Mouse (Mus musculus) limb, embryonic 11.5 days (tissue): ENCODE measurements at regions not wholly inside any gene's neighbourhood (a gene's known extent, or its start where the extent isn't known, plus 50 kb on each side); places are given as distances from the start of the nearest gene placed in this dataset.

ENCODE experiments used
- ATAC-seq: fragments of 200-750 bp; cut with Nextera tagmentation; 2 replicates; pipeline ENCODE4 v1.8.0; 2017; ENCODE audit warnings: low read depth; ENCODE audit not compliant: insufficient number of reproducible peaks, low FRiP score, low TSS enrichment
- DNase-seq: peaks from one replicate; pipeline ENCODE4 v3.0.0-alpha.2; 2015; ENCODE audit warnings: low spot score
- H3K27ac ChIP-seq: fragments of 300-500 bp; sonication (generic); replicated peaks from 2 replicates; pipeline ENCODE4 v1.5.1; 2014; ENCODE audit warnings: low read depth, mild to moderate bottlenecking, low read length
- H3K27me3 ChIP-seq: fragments of 300-500 bp; sonication (generic); 2 replicates; pipeline ENCODE4 v1.6.1; 2014; ENCODE audit warnings: mild to moderate bottlenecking, low read length, mixed read lengths; ENCODE audit not compliant: control insufficient read depth, insufficient read depth
- H3K36me3 ChIP-seq: fragments of 300-500 bp; sonication (generic); 2 replicates; pipeline ENCODE4 v1.6.1; 2014; ENCODE audit warnings: mild to moderate bottlenecking, low read length, moderate library complexity, mixed read lengths; ENCODE audit not compliant: control insufficient read depth, insufficient read depth
- H3K4me1 ChIP-seq: fragments of 300-500 bp; sonication (generic); 2 replicates; pipeline ENCODE4 v1.6.1; 2014; ENCODE audit warnings: low read length, mixed read lengths; ENCODE audit not compliant: control insufficient read depth, insufficient read depth
- H3K4me2 ChIP-seq: fragments of 300-500 bp; sonication (generic); 2 replicates; pipeline ENCODE4 v1.6.1; 2014; ENCODE audit warnings: low read depth, mild to moderate bottlenecking, moderate library complexity; ENCODE audit not compliant: severe bottlenecking
- H3K4me3 ChIP-seq: fragments of 300-500 bp; sonication (generic); 2 replicates; pipeline ENCODE4 v1.5.1; 2014; ENCODE audit warnings: low read depth, low read length
- H3K9ac ChIP-seq: fragments of 300-500 bp; sonication (generic); 2 replicates; pipeline ENCODE4 v1.6.1; 2014; ENCODE audit warnings: mild to moderate bottlenecking, low read length
- H3K9me3 ChIP-seq: fragments of 300-500 bp; sonication (generic); 2 replicates; pipeline ENCODE4 v1.6.1; 2016; ENCODE audit warnings: low read length; ENCODE audit not compliant: control insufficient read depth
- whole genome bisulfite sequencing: fragments of 180-500 bp; shearing (Covaris S2); extraction: QIAGEN DNeasy Blood & Tissue Kit; methylation state at CpG from one replicate; pipeline ENCODE4 v1.1.7; 2014; 5-methylcytosine and 5-hydroxymethylcytosine counted together

- Histone ChIP-seq H3K27me3 (no peaks in the 10 kb centered on the region), H3K4me1 (no peaks in the 10 kb centered on the region), H3K4me3 (no peak overlapping the region), H3K4me2 (no peak overlapping the region), H3K9me3 (no peaks in the 10 kb centered on the region), H3K27ac (no peak overlapping the region), H3K36me3 (no peaks in the 10 kb centered on the region), H3K9ac (no peak overlapping the region)
- ATAC-seq (no peak), DNase-seq (no peak)
- 93% methylated on average over 4 of the region's 4 CpGs for WGBS
These were observed 104.7 kb downstream of the Zfp330 start for GRCm38 (mm10) chr8:82669241-82669640.

GRCm38 (mm10) chr8:82665131-82665530, 108.8 kb downstream of the Zfp330 start:
- 89% methylated on average over 4 of the region's 4 CpGs for WGBS

GRCm38 (mm10) chr8:82640502-82640901, 133.5 kb downstream of the Zfp330 start:
- Histone ChIP-seq H3K27ac (no peak overlapping the region), H3K27me3 (no peaks in the 10 kb centered on the region), H3K4me2 (no peak overlapping the region), H3K4me3 (no peak overlapping the region), H3K4me1 (no peaks in the 10 kb centered on the region), H3K9me3 (no peaks in the 10 kb centered on the region), H3K36me3 (no peaks in the 10 kb centered on the region), H3K9ac (no peak overlapping the region)
- ATAC-seq (no peak), DNase-seq (no peak)
- WGBS, result 89% methylated on average over 1 of the region's 1 CpGs

More at GRCm38 (mm10) chr8:82665131-82665530, 108.8 kb downstream of the Zfp330 start:
- Histone ChIP-seq H3K4me2 (no peak overlapping the region), H3K4me3 (no peak overlapping the region), H3K27ac (no peak overlapping the region), H3K4me1 (no peaks in the 10 kb centered on the region), H3K9me3 (no peaks in the 10 kb centered on the region), H3K36me3 (no peaks in the 10 kb centered on the region), H3K9ac (no peak overlapping the region), H3K27me3 (no peaks in the 10 kb centered on the region)
- ATAC-seq (no peak), DNase-seq (no peak)

- H3K4me3 ChIP-seq, result no peak overlapping the region
- DNase-seq (no peak), ATAC-seq (no peak)
- H3K36me3 ChIP-seq, result no peaks in the 10 kb centered on the region
- no peaks in the 10 kb centered on the region for H3K4me1 ChIP-seq
- H3K9ac ChIP-seq, result no peak overlapping the region
- no peaks in the 10 kb centered on the region for H3K9me3 ChIP-seq
- no peaks in the 10 kb centered on the region for H3K27me3 ChIP-seq
- WGBS, result 78% methylated on average over 2 of the region's 2 CpGs
- H3K27ac ChIP-seq, result no peak overlapping the region
- no peak overlapping the region for H3K4me2 ChIP-seq
These were observed 143.5 kb downstream of the Zfp330 start for GRCm38 (mm10) chr8:82630486-82630885.

GRCm38 (mm10) chr8:82623791-82624431, 150.0 kb downstream of the Zfp330 start:
- no peaks in the 10 kb centered on the region for H3K4me1 ChIP-seq
- no peak overlapping the region for H3K4me2 ChIP-seq
- H3K27me3 ChIP-seq, result no peaks in the 10 kb centered on the region
- DNase-seq (no peak), ATAC-seq (no peak)
- 89% methylated on average over 6 of the region's 6 CpGs for WGBS
- no peak overlapping the region for H3K4me3 ChIP-seq
- no peak overlapping the region for H3K9ac ChIP-seq
- H3K9me3 ChIP-seq, result no peaks in the 10 kb centered on the region
- no peak overlapping the region for H3K27ac ChIP-seq
- no peaks in the 10 kb centered on the region for H3K36me3 ChIP-seq

- no peaks in the 10 kb centered on the region for H3K36me3 ChIP-seq
- ATAC-seq (no peak), DNase-seq (no peak)
- no peaks in the 10 kb centered on the region for H3K4me1 ChIP-seq
- no peak overlapping the region for H3K4me3 ChIP-seq
- H3K27me3 ChIP-seq, result no peaks in the 10 kb centered on the region
- H3K27ac ChIP-seq, result no peak overlapping the region
- no peak overlapping the region for H3K9ac ChIP-seq
- WGBS, result 49% methylated on average over 1 of the region's 1 CpGs
- no peak overlapping the region for H3K4me2 ChIP-seq
- no peaks in the 10 kb centered on the region for H3K9me3 ChIP-seq
These were observed 155.3 kb downstream of the Zfp330 start for GRCm38 (mm10) chr8:82618668-82619067.

- DNase-seq (no peak), ATAC-seq (no peak)
- WGBS, result 64% methylated on average over 3 of the region's 3 CpGs
These were observed 172.4 kb downstream of the Zfp330 start for GRCm38 (mm10) chr8:82601556-82601955.

GRCm38 (mm10) chr8:82573434-82573833, 170.4 kb upstream of the Il15 start:
- H3K4me2 ChIP-seq, result no peak overlapping the region

More at GRCm38 (mm10) chr8:82601556-82601955, 172.4 kb downstream of the Zfp330 start:
- no peaks in the 10 kb centered on the region for H3K36me3 ChIP-seq
- H3K9me3 ChIP-seq, result no peaks in the 10 kb centered on the region
- H3K9ac ChIP-seq, result no peak overlapping the region
- no peak overlapping the region for H3K27ac ChIP-seq
- H3K4me3 ChIP-seq, result no peak overlapping the region
- H3K4me1 ChIP-seq, result no peaks in the 10 kb centered on the region
- no peak overlapping the region for H3K4me2 ChIP-seq
- no peaks in the 10 kb centered on the region for H3K27me3 ChIP-seq

GRCm38 (mm10) chr8:82538121-82538520, 135.1 kb upstream of the Il15 start:
- Histone ChIP-seq H3K36me3 (no peaks in the 10 kb centered on the region), H3K4me1 (no peaks in the 10 kb centered on the region), H3K4me2 (no peak overlapping the region), H3K9ac (no peak overlapping the region), H3K9me3 (no peaks in the 10 kb centered on the region), H3K27ac (no peak overlapping the region), H3K4me3 (no peak overlapping the region), H3K27me3 (no peaks in the 10 kb centered on the region)
- ATAC-seq (no peak), DNase-seq (no peak)

More at GRCm38 (mm10) chr8:82573434-82573833, 170.4 kb upstream of the Il15 start:
- Histone ChIP-seq H3K9ac (no peak overlapping the region), H3K4me3 (no peak overlapping the region), H3K27ac (no peak overlapping the region), H3K9me3 (no peaks in the 10 kb centered on the region), H3K27me3 (no peaks in the 10 kb centered on the region), H3K36me3 (no peaks in the 10 kb centered on the region), H3K4me1 (no peaks in the 10 kb centered on the region)
- no peak for DNase-seq
- WGBS, result 92% methylated on average over 1 of the region's 1 CpGs
- no peak for ATAC-seq
